Mouse (Mus musculus): ENCODE measurements around the gene Ubtf. TPM values are rescaled to one million over a fixed set of nuclear protein-coding genes. Genes with fewer than 3 reads are reported as not detected.

Ubtf gene
- polyA plus RNA-seq, 1 experiment from 2014 or later, result 84.4 TPM

- 91% methylated on average over 3 of the region's 3 CpGs for WGBS
- Histone ChIP-seq H3K27ac (replicated peaks; ENCODE audit: low read depth, low read length) (no peak overlapping the region), H3K27me3 (ENCODE audit: control insufficient read depth, insufficient read depth, low read length) (no peaks in the 10 kb centered on the region), H3K4me1 (ENCODE audit: control insufficient read depth, insufficient read depth, low read length) (no peaks in the 10 kb centered on the region), H3K9me3 (ENCODE audit: control insufficient read depth, low read length) (no peaks in the 10 kb centered on the region), H3K9ac (replicated peaks; ENCODE audit: low read length) (no peak overlapping the region), H3K4me3 (replicated peaks; ENCODE audit: low read depth, low read length) (no peak overlapping the region), H3K36me3 (ENCODE audit: control insufficient read depth, insufficient read depth, low read length) (no peaks in the 10 kb centered on the region), H3K4me2 (ENCODE audit: low read length) (no peak overlapping the region)
- no peak for DNase-seq
- no peak for ATAC-seq (ENCODE audit: low FRiP score, low TSS enrichment)
Measured at GRCm38 (mm10) chr11:102349189-102349954, 29.8 kb upstream of the Ubtf start.

GRCm38 (mm10) chr11:102348771-102349170 lies 29.2 kb upstream of the Ubtf start:
- Histone ChIP-seq H3K27ac (replicated peaks; ENCODE audit: low read depth, low read length) (no peak overlapping the region), H3K4me2 (ENCODE audit: low read length) (no peak overlapping the region), H3K36me3 (ENCODE audit: control insufficient read depth, insufficient read depth, low read length) (no peaks in the 10 kb centered on the region), H3K4me1 (ENCODE audit: control insufficient read depth, insufficient read depth, low read length) (no peaks in the 10 kb centered on the region), H3K27me3 (ENCODE audit: control insufficient read depth, insufficient read depth, low read length) (no peaks in the 10 kb centered on the region), H3K9ac (replicated peaks; ENCODE audit: low read length) (no peak overlapping the region), H3K9me3 (ENCODE audit: control insufficient read depth, low read length) (no peaks in the 10 kb centered on the region), H3K4me3 (replicated peaks; ENCODE audit: low read depth, low read length) (no peak overlapping the region)
- 83% methylated on average over 11 of the region's 11 CpGs for WGBS
- DNase-seq, result no peak
- ATAC-seq (ENCODE audit: low FRiP score, low TSS enrichment), result no peak

GRCm38 (mm10) chr11:102348101-102348585 lies 28.6 kb upstream of the Ubtf start:
- Histone ChIP-seq H3K9me3 (ENCODE audit: control insufficient read depth, low read length) (no peaks in the 10 kb centered on the region), H3K4me3 (replicated peaks; ENCODE audit: low read depth, low read length) (no peak overlapping the region), H3K4me1 (ENCODE audit: control insufficient read depth, insufficient read depth, low read length) (no peaks in the 10 kb centered on the region), H3K27ac (replicated peaks; ENCODE audit: low read depth, low read length) (no peak overlapping the region), H3K36me3 (ENCODE audit: control insufficient read depth, insufficient read depth, low read length) (no peaks in the 10 kb centered on the region), H3K9ac (replicated peaks; ENCODE audit: low read length) (no peak overlapping the region), H3K27me3 (ENCODE audit: control insufficient read depth, insufficient read depth, low read length) (no peaks in the 10 kb centered on the region), H3K4me2 (ENCODE audit: low read length) (no peak overlapping the region)
- DNase-seq (no peak), ATAC-seq (ENCODE audit: low FRiP score, low TSS enrichment) (no peak)
- WGBS, result 86% methylated on average over 7 of the region's 7 CpGs

- Histone ChIP-seq H3K27ac (replicated peaks; ENCODE audit: low read depth, low read length) (no peak overlapping the region), H3K4me1 (ENCODE audit: control insufficient read depth, insufficient read depth, low read length) (no peaks in the 10 kb centered on the region), H3K27me3 (ENCODE audit: control insufficient read depth, insufficient read depth, low read length) (no peaks in the 10 kb centered on the region), H3K4me3 (replicated peaks; ENCODE audit: low read depth, low read length) (no peak overlapping the region), H3K9me3 (ENCODE audit: control insufficient read depth, low read length) (no peaks in the 10 kb centered on the region), H3K9ac (replicated peaks; ENCODE audit: low read length) (no peak overlapping the region), H3K36me3 (ENCODE audit: control insufficient read depth, insufficient read depth, low read length) (no peaks in the 10 kb centered on the region), H3K4me2 (ENCODE audit: low read length) (no peak overlapping the region)
- DNase-seq, result no peak
- no peak for ATAC-seq (ENCODE audit: low FRiP score, low TSS enrichment)
- WGBS, result 62% methylated on average over 5 of the region's 5 CpGs
Measured at GRCm38 (mm10) chr11:102347683-102348082, 28.1 kb upstream of the Ubtf start.

- ATAC-seq (ENCODE audit: low FRiP score, low TSS enrichment), result no peak
- Histone ChIP-seq H3K27ac (replicated peaks; ENCODE audit: low read depth, low read length) (no peak overlapping the region), H3K4me2 (ENCODE audit: low read length) (no peak overlapping the region), H3K4me3 (replicated peaks; ENCODE audit: low read depth, low read length) (no peak overlapping the region), H3K9me3 (ENCODE audit: control insufficient read depth, low read length) (no peaks in the 10 kb centered on the region), H3K4me1 (ENCODE audit: control insufficient read depth, insufficient read depth, low read length) (no peaks in the 10 kb centered on the region), H3K36me3 (ENCODE audit: control insufficient read depth, insufficient read depth, low read length) (no peaks in the 10 kb centered on the region), H3K9ac (replicated peaks; ENCODE audit: low read length) (no peak overlapping the region), H3K27me3 (ENCODE audit: control insufficient read depth, insufficient read depth, low read length) (no peaks in the 10 kb centered on the region)
- 56% methylated on average over 5 of the region's 5 CpGs for whole genome bisulfite sequencing
- no peak for DNase-seq
Measured at GRCm38 (mm10) chr11:102346926-102347325, 27.4 kb upstream of the Ubtf start.

GRCm38 (mm10) chr11:102344458-102344857 lies 24.9 kb upstream of the Ubtf start:
- Histone ChIP-seq H3K4me3 (replicated peaks; ENCODE audit: low read depth, low read length) (no peak overlapping the region), H3K27me3 (ENCODE audit: control insufficient read depth, insufficient read depth, low read length) (no peaks in the 10 kb centered on the region), H3K9me3 (ENCODE audit: control insufficient read depth, low read length) (no peaks in the 10 kb centered on the region), H3K9ac (replicated peaks; ENCODE audit: low read length) (no peak overlapping the region), H3K4me2 (ENCODE audit: low read length) (no peak overlapping the region), H3K4me1 (ENCODE audit: control insufficient read depth, insufficient read depth, low read length) (no peaks in the 10 kb centered on the region), H3K36me3 (ENCODE audit: control insufficient read depth, insufficient read depth, low read length) (no peaks in the 10 kb centered on the region), H3K27ac (replicated peaks; ENCODE audit: low read depth, low read length) (no peak overlapping the region)
- ATAC-seq (ENCODE audit: low FRiP score, low TSS enrichment) (no peak), DNase-seq (no peak)
- WGBS, result 95% methylated on average over 3 of the region's 3 CpGs

- Histone ChIP-seq H3K27me3 (ENCODE audit: control insufficient read depth, insufficient read depth, low read length) (no peaks in the 10 kb centered on the region), H3K36me3 (ENCODE audit: control insufficient read depth, insufficient read depth, low read length) (no peaks in the 10 kb centered on the region), H3K4me1 (ENCODE audit: control insufficient read depth, insufficient read depth, low read length) (no peaks in the 10 kb centered on the region), H3K27ac (replicated peaks; ENCODE audit: low read depth, low read length) (no peak overlapping the region), H3K4me3 (replicated peaks; ENCODE audit: low read depth, low read length) (no peak overlapping the region), H3K9ac (replicated peaks; ENCODE audit: low read length) (no peak overlapping the region), H3K4me2 (ENCODE audit: low read length) (no peak overlapping the region), H3K9me3 (ENCODE audit: control insufficient read depth, low read length) (no peaks in the 10 kb centered on the region)
- ATAC-seq (ENCODE audit: low FRiP score, low TSS enrichment) (no peak), DNase-seq (no peak)
- WGBS, result 52% methylated on average over 12 of the region's 12 CpGs
Measured at GRCm38 (mm10) chr11:102342742-102343141, 23.2 kb upstream of the Ubtf start.

- no peaks in the 10 kb centered on the region for H3K9me3 ChIP-seq (ENCODE audit: control insufficient read depth, low read length)
- ATAC-seq (ENCODE audit: low FRiP score, low TSS enrichment) (no peak), DNase-seq (no peak)
- 92% methylated on average over 4 of the region's 4 CpGs for WGBS
- no peaks in the 10 kb centered on the region for H3K4me1 ChIP-seq (ENCODE audit: control insufficient read depth, insufficient read depth, low read length)
- H3K27ac ChIP-seq (replicated peaks; ENCODE audit: low read depth, low read length), result no peak overlapping the region
- no peaks in the 10 kb centered on the region for H3K27me3 ChIP-seq (ENCODE audit: control insufficient read depth, insufficient read depth, low read length)
- H3K4me2 ChIP-seq (ENCODE audit: low read length), result no peak overlapping the region
- H3K36me3 ChIP-seq (ENCODE audit: control insufficient read depth, insufficient read depth, low read length), result no peaks in the 10 kb centered on the region
- H3K9ac ChIP-seq (replicated peaks; ENCODE audit: low read length), result no peak overlapping the region
- no peak overlapping the region for H3K4me3 ChIP-seq (replicated peaks; ENCODE audit: low read depth, low read length)
Measured at GRCm38 (mm10) chr11:102341101-102341500, 21.6 kb upstream of the Ubtf start.

- H3K4me2 ChIP-seq (ENCODE audit: low read length), result no peak overlapping the region
- H3K27me3 ChIP-seq (ENCODE audit: control insufficient read depth, insufficient read depth, low read length), result no peaks in the 10 kb centered on the region
- no peaks in the 10 kb centered on the region for H3K4me1 ChIP-seq (ENCODE audit: control insufficient read depth, insufficient read depth, low read length)
- no peak overlapping the region for H3K9ac ChIP-seq (replicated peaks; ENCODE audit: low read length)
- DNase-seq (no peak), ATAC-seq (ENCODE audit: low FRiP score, low TSS enrichment) (no peak)
- H3K27ac ChIP-seq (replicated peaks; ENCODE audit: low read depth, low read length), result no peak overlapping the region
- WGBS, result 57% methylated on average over 4 of the region's 4 CpGs
- no peaks in the 10 kb centered on the region for H3K9me3 ChIP-seq (ENCODE audit: control insufficient read depth, low read length)
- H3K4me3 ChIP-seq (replicated peaks; ENCODE audit: low read depth, low read length), result no peak overlapping the region
- no peaks in the 10 kb centered on the region for H3K36me3 ChIP-seq (ENCODE audit: control insufficient read depth, insufficient read depth, low read length)
Measured at GRCm38 (mm10) chr11:102339624-102340023, 20.1 kb upstream of the Ubtf start.

All from midbrain, embryonic 14.5 days (tissue).